Mouse (Mus musculus): ENCODE measurements around the gene Sap30bp. TPM values are rescaled to one million over a fixed set of nuclear protein-coding genes. Genes with fewer than 3 reads are reported as not detected.

The Sap30bp gene
- polyA plus RNA-seq, 1 experiment from 2014 or later: 56.9 TPM

DNA sequence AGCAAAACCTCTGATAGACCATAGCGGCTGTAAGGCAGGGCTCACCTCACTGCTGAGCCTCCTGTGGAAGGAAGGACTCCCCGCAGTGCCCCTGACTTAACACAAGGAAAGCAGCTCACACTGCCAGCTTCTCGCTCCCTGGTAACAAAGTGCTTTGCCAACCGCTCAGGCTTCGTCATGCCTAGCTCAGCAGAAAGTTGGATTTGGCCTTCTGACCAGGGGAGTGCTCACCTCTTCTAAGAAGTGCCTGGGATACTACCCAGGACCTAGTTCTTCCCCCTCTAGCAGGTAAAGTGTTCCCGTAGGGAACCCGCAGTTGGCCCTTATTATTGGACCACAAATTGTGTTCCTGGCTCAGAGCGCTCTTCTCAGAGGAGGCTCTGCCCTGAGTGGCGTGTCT lies 25.9 kb downstream of the Sap30bp start:
- Histone ChIP-seq H3K36me3 (peaks cover 89% of the 10 kb centered on the region), H3K4me3 (replicated peaks) (no peak overlapping the region), H3K27me3 (no peaks in the 10 kb centered on the region), H3K9me3 (no peaks in the 10 kb centered on the region), H3K9ac (replicated peaks) (no peak overlapping the region), H3K27ac (no peak overlapping the region), H3K4me2 (no peak overlapping the region), H3K4me1 (replicated peaks) (0 out of 2 replicates have a peak, but pooled peaks cover 6% of the 10 kb centered on the region)
- 96% methylated on average over 9 of the region's 9 CpGs for WGBS
- ATAC-seq (ENCODE audit: insufficient number of reproducible peaks, insufficient read depth, low FRiP score, low TSS enrichment, low read depth): no peak

DNA sequence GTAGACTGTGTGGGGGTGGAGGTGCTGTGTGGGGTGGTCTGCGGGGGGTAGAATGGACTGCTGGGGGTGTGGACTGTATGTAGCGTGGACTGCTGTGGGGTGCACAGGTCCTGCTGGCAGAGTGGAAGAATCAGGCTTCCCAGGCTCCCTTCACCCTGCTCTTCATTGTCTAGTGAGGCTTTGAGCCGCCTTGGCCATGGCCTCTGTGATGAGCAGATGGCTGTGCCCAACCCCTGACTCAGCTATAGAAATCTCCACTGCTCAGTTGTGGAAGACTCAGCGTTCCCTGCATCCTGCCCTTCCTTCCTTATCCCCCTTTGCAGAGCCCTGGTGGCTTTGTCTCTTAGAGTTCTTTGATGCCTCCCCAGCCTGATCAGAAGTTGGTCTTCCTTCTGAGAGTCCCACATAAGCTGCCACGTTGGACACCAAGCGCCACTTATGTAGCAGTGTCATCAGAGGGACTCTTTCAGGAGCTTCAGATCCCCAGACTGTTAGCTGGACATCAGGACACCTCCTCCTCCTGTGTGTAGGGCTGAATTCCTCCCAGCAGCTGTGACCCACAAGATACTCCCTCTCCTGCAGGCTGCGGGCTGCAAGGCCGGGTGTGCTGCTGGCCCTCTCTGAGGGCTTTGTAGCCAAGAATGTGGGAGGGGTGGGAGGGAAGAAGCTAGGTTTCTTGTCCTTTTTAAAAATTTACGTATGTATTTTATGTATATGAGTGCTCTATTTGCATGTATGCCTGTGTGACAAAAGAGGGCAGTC lies 29.8 kb downstream of the Sap30bp start:
- no peaks in the 10 kb centered on the region for H3K9me3 ChIP-seq
- H3K27ac ChIP-seq: no peak overlapping the region
- H3K4me3 ChIP-seq (replicated peaks): no peak overlapping the region
- no peak overlapping the region for H3K9ac ChIP-seq (replicated peaks)
- no peaks in the 10 kb centered on the region for H3K27me3 ChIP-seq
- peaks cover 91% of the 10 kb centered on the region for H3K36me3 ChIP-seq
- ATAC-seq (ENCODE audit: insufficient number of reproducible peaks, insufficient read depth, low FRiP score, low TSS enrichment, low read depth): no peak
- H3K4me1 ChIP-seq (replicated peaks): no peaks in the 10 kb centered on the region
- 93% methylated on average over 9 of the region's 9 CpGs for WGBS
- H3K4me2 ChIP-seq: no peak overlapping the region

DNA sequence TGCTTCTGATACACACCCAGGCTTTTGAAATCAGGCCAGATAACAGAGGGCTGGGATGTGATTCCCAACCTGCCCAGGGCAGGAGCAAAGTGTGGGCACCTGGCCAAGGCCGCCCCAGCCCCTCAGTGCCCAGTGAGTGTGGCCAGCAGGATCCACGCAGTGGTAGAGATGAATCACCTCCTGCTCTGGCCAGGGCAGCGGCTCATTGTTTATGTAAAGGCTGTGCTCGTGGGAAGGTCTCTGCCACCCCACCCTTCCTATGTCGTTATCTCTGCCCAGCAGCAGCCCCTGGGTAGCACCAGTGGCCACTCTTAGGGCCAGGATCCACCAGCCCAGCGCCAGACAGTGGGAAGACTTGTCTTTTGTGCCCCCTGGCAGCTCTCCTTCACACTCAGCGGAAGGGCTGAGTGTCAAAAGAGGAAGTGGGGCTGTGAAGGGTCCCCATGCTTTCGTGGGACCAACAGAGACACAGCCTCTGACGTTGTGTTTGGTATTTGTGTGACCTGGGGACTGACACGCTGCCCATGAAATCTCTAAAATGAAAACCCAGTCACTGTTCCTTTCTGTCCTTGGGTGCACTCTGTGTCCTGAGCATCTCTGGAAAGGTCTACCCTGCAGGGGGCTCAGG lies 32.0 kb downstream of the Sap30bp start:
- 83% methylated on average over 10 of the region's 10 CpGs for WGBS
- H3K27me3 ChIP-seq: no peaks in the 10 kb centered on the region
- no peaks in the 10 kb centered on the region for H3K4me1 ChIP-seq (replicated peaks)
- H3K9me3 ChIP-seq: no peaks in the 10 kb centered on the region
- H3K27ac ChIP-seq: no peak overlapping the region
- no peak for ATAC-seq (ENCODE audit: insufficient number of reproducible peaks, insufficient read depth, low FRiP score, low TSS enrichment, low read depth)
- H3K4me3 ChIP-seq (replicated peaks): no peak overlapping the region
- peaks cover 72% of the 10 kb centered on the region for H3K36me3 ChIP-seq
- H3K9ac ChIP-seq (replicated peaks): no peak overlapping the region
- H3K4me2 ChIP-seq: no peak overlapping the region

DNA sequence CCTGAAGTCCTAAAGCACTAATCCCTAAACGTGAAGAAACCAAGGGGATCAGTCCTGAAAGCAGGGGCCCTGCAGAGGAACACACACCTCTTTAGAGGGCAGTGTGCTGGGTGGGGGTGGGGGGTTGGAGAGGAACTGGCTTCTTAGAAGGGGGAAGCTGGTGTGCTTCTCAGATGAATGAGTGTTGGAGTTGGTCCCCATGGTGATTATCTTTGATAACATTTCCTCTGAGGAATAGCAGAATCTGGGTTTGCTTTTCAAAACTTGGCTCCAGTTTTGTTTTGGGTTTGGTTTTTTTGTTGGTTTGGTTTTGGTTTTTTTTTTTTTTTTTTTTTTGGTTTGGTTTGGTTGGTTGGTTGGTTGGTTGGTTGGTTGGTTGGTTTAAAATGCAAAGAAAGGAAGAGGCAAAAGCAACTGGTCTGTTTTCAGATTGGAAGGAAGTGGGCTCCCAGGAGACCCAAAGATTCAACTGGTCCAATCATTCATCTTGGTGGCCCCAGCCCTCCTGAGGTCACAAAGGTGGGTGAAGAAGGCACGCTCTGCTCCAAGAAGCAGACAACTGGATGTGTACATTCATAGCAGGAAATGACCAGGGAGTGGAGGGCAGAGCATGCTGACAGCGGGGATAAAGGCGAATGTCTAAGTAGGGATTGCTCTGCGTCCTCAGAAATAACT lies 35.8 kb downstream of the Sap30bp start:
- no peak for ATAC-seq (ENCODE audit: insufficient number of reproducible peaks, insufficient read depth, low FRiP score, low TSS enrichment, low read depth)
- Histone ChIP-seq H3K4me1 (replicated peaks) (no peaks in the 10 kb centered on the region), H3K9ac (replicated peaks) (no peak overlapping the region), H3K27me3 (peaks cover 11% of the 10 kb centered on the region), H3K36me3 (peaks cover 34% of the 10 kb centered on the region), H3K4me3 (replicated peaks) (no peak overlapping the region), H3K9me3 (no peaks in the 10 kb centered on the region), H3K27ac (no peak overlapping the region), H3K4me2 (no peak overlapping the region)
- 75% methylated on average over 5 of the region's 5 CpGs for WGBS

DNA sequence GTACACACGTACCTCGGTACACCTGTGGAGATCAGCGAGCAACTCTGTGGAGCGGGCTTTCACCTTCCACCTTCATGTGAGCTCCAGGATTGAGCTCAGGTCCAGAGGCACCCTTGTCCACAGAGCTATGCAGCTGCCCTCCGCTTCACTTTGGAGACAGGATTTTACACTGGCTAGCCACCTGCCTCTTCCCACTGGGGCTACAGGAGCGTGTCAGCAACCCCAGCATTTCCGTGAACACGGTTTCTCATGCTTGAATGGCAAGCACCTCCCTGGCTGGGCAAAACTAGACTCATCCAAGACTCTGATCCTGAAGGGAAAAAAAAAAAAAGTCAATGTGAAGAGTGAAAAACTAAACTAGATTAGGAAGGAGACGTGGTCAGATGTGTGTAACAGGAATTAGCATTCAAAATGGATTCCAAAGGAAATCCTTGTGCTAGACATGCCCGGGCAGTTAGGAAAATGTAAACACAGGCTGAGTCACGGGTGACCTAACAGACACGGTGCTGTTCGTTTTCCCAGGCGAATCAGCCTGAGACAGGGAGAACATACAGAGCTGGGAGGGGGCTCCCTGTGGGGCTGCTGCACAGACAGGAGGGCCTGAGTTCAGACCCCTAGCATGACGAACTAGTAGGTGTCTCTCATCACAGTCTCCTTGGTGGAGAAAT lies 37.1 kb downstream of the Sap30bp start:
- Histone ChIP-seq H3K27ac (no peak overlapping the region), H3K9ac (replicated peaks) (no peak overlapping the region), H3K4me2 (no peak overlapping the region), H3K36me3 (peaks cover 22% of the 10 kb centered on the region), H3K4me3 (replicated peaks) (no peak overlapping the region), H3K4me1 (replicated peaks) (peaks cover 8% of the 10 kb centered on the region), H3K27me3 (peaks cover 23% of the 10 kb centered on the region), H3K9me3 (no peaks in the 10 kb centered on the region)
- WGBS: 64% methylated on average over 15 of the region's 15 CpGs
- ATAC-seq (ENCODE audit: insufficient number of reproducible peaks, insufficient read depth, low FRiP score, low TSS enrichment, low read depth): no peak

DNA sequence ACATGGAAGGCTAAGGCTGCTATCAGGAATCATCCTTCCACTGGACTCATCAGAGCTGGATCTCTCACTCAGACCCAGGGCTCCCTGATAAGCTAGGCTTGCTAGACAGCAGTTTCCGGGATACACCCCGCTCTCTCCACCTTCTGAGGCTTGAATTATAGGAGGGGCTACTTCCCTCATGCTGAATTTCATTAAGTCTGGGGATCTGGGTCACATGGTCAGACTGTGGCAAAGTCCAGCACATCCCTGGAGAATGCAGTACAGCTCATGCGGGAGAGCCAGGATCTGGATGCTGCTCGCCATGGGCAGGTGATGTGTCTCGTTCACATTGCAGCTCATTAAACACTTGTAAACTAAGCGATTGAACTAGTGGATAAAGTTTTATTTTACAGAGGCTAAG lies 37.9 kb downstream of the Sap30bp start:
- Histone ChIP-seq H3K9ac (replicated peaks) (no peak overlapping the region), H3K4me2 (no peak overlapping the region), H3K9me3 (no peaks in the 10 kb centered on the region), H3K4me3 (replicated peaks) (no peak overlapping the region), H3K4me1 (replicated peaks) (peaks cover 8% of the 10 kb centered on the region), H3K27ac (no peak overlapping the region), H3K27me3 (peaks cover 32% of the 10 kb centered on the region), H3K36me3 (peaks cover 13% of the 10 kb centered on the region)
- WGBS: 69% methylated on average over 6 of the region's 6 CpGs
- no peak for ATAC-seq (ENCODE audit: insufficient number of reproducible peaks, insufficient read depth, low FRiP score, low TSS enrichment, low read depth)

DNA sequence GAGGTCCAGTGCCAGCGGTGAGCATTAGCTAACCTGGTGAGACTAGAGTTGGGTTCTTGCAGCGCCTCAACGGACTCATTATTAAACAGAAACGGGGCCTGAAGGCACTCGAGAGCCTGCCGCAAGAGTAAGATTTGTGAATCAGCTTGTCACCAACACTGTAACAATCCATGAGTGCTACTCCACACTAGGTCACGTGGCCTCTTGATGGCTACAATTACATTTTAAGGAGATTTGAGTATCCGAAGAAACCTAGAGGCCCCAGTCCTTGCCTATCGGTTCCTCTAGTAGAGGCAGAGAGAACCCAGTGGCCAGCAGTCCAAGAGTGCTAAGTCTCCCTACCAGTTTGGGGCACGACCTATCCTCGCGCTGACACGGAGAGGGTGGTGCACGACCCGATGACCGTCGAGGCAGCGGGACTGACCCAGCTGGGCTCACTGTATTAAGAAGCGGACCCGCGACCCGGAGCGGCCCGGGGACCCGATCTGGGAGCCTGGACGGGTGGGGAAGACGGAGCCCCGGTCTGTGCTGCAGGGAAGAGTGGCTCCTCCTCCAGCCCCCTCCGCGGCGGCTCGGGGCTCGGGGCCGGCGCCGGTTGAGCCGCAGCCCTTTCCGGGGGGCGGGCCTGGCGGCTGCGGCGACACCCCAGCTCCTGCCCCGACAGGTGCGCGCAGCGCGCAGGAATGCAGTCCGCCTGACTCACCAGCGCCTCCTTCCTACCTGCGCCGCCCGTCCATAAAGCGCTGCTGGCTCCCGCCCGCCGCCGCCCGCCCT lies 41.4 kb downstream of the Sap30bp start, which contains the start of gene Itgb4:
TSS of gene Itgb4 (plus strand) at position 401 of the 774 bp plus-strand sequence.
- peak within 1 kb of the TSS; percentile 74 for H3K4me2 ChIP-seq
- peak within 1 kb of the TSS; percentile 47 for H3K9ac ChIP-seq (replicated peaks)
- peak within 1 kb of the TSS; percentile 46 for H3K4me3 ChIP-seq (replicated peaks)
- H3K27me3 ChIP-seq: peaks cover 67% of the 10 kb centered on the region
- no peaks in the 10 kb centered on the region for H3K36me3 ChIP-seq
- H3K9me3 ChIP-seq: no peaks in the 10 kb centered on the region
- H3K4me1 ChIP-seq (replicated peaks): peaks cover 8% of the 10 kb centered on the region
- ATAC-seq (ENCODE audit: insufficient number of reproducible peaks, insufficient read depth, low FRiP score, low TSS enrichment, low read depth): 0 out of 2 replicates have a peak, but pooled peaks have one; percentile 57
- H3K27ac ChIP-seq: no peak within 1 kb of the TSS
- WGBS: 10% methylated on average over 50 of the region's 58 CpGs

DNA sequence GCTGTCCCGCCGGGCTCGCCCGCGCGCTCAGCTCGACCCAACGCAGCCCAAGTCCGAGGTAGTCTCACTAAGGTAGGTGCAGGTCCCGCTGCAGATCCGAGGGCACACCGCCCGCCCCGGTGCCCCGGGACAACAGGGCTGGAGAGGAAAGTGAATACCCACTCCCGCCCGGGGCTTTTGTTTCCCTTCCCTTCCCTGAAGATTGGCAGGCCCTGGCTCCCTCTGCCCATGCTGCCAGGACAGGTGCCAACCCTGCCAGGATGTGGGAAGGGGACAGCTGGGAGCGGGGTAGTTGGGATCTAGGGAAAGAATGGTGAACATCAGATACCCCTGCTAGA lies 42.0 kb downstream of the Sap30bp start:
- no peak for ATAC-seq (ENCODE audit: insufficient number of reproducible peaks, insufficient read depth, low FRiP score, low TSS enrichment, low read depth)
- no peak overlapping the region for H3K27ac ChIP-seq

DNA sequence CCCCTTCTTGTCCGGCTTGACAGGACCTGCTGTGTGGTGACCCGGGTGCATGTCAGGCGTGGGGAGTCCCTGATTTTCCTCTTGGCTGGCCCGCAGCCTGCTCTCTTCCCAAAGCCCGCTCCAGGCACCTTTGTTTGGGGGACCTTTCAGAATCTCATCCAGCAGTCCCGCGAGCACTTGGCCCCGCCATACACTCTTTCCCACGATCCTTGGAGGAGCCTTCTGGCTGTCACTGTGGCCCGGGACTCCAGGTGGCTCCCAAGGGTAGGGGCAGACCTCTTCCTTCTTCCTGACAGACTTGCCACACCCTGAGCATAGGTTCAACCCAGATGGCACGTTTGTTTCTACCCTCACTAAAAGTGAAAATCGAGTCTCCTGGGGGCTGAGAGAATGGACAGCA lies 42.5 kb downstream of the Sap30bp start:
- H3K4me3 ChIP-seq (replicated peaks): peak overlapping the region; percentile 46
- H3K36me3 ChIP-seq: no peaks in the 10 kb centered on the region
- no peak for ATAC-seq (ENCODE audit: insufficient number of reproducible peaks, insufficient read depth, low FRiP score, low TSS enrichment, low read depth)
- peaks cover 8% of the 10 kb centered on the region for H3K4me1 ChIP-seq (replicated peaks)
- H3K27me3 ChIP-seq: peaks cover 72% of the 10 kb centered on the region
- WGBS: 40% methylated on average over 12 of the region's 12 CpGs
- H3K27ac ChIP-seq: no peak overlapping the region
- no peaks in the 10 kb centered on the region for H3K9me3 ChIP-seq
- H3K9ac ChIP-seq (replicated peaks): no peak overlapping the region
- peak overlapping the region; percentile 74 for H3K4me2 ChIP-seq

More for the DNA sequence above, 42.0 kb downstream of the Sap30bp start:
- Histone ChIP-seq H3K9ac (replicated peaks) (peak overlapping the region; percentile 47), H3K36me3 (no peaks in the 10 kb centered on the region), H3K4me3 (replicated peaks) (peak overlapping the region; percentile 46), H3K4me2 (peak overlapping the region; percentile 74), H3K9me3 (no peaks in the 10 kb centered on the region), H3K27me3 (peaks cover 72% of the 10 kb centered on the region), H3K4me1 (replicated peaks) (peaks cover 8% of the 10 kb centered on the region)
- 2% methylated on average over 18 of the region's 18 CpGs for WGBS

DNA sequence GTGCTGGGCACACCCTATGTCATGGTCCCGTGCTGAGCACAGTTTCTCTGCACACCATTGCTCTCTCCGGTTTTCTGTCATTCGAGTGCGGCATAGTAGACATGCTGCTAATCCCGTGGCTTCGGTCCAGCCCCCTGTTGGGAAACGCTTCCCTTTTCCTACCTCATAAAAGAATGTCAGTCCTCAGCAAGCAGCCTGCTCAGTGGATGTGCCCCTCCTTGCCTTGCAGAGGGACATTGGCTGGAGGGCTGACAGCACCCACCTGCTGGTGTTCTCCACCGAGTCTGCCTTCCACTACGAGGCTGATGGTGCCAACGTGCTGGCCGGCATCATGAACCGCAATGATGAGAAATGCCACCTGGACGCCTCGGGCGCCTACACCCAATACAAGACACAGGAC lies 49.4 kb downstream of the Sap30bp start:
- H3K9me3 ChIP-seq: no peaks in the 10 kb centered on the region
- peaks cover 44% of the 10 kb centered on the region for H3K27me3 ChIP-seq
- H3K36me3 ChIP-seq: no peaks in the 10 kb centered on the region
- no peak overlapping the region for H3K4me2 ChIP-seq
- no peak overlapping the region for H3K27ac ChIP-seq
- H3K4me1 ChIP-seq (replicated peaks): no peaks in the 10 kb centered on the region
- H3K4me3 ChIP-seq (replicated peaks): no peak overlapping the region
- no peak for ATAC-seq (ENCODE audit: insufficient number of reproducible peaks, insufficient read depth, low FRiP score, low TSS enrichment, low read depth)
- no peak overlapping the region for H3K9ac ChIP-seq (replicated peaks)
- 89% methylated on average over 15 of the region's 15 CpGs for WGBS
